Comparison of ENCODE assay signal across 10 mouse cellular contexts in the genomic region with DNA sequence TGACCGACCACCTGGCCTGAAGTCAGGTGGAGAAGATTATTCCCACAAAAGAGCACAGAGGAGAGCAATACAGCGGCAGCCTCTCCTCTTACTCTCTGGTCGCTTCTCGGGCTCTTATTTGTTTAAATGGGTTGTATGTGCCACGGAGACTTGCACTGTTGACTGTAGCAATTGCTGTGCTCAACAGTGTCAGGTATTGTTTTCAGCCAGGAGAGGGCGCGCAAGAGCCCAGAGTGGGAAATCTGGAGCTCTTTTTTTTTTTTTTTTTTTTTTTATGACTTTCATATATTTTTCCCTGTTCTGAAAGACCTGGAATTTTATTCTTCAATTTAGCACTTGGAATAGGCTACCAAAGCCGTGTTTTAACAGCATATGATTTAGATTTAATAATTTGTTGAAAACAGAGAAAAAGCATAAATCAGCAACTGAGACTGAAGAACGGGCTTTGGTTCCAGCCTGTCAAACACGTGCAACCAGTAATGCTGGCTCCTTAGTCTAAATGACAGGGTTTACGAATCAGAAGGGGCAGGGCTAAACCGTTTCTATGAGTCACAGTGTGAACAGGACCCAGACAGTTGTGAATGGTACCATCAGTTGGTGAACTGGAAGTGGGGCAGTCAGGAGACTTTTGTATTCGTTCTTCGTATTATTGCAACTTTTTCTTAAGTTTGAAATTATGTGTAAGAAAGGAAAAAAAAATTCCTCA. TPM values are rescaled to one million over a fixed set of nuclear protein-coding genes. Genes with fewer than 3 reads are reported as not detected.
DNase-seq lines count a peak whose midpoint lies in the region; ATAC-seq and TF ChIP-seq lines count a peak whose summit lies in the region.
"Had no signal": no experiment of that assay in that cellular context is flagged by ENCODE, and none has a peak within 500 bp of the region (broad histone marks: within the 10 kb centered on the region; RNA-seq: fewer than 3 reads in every experiment).

No protein-coding gene starts in this region.

- peaks cover 6% of the 10 kb centered on the region; the same call in 1 of the 2 replicates for H3K27me3 ChIP-seq in kidney, embryonic 15.5 days
- no peaks in the 10 kb centered on the region for H3K27me3 ChIP-seq in E14TG2a.4 (ENCODE audit: insufficient read depth, low read length)

- DNase-seq in kidney, adult 18-20 months: peak; percentile 68
- DNase-seq in adipocyte (ENCODE audit: low spot score): peak; percentile 46
- DNase-seq in embryo, embryonic 11 days: peak; percentile 74
- peak; percentile 89 for DNase-seq in kidney, postnatal 10 days
- peak; percentile 47 to 62 for DNase-seq in urinary bladder, postnatal 36 days (ENCODE audit: low spot score in 2 of 2)

- no peak for ATAC-seq in kidney, embryonic 15.5 days (replicated peaks; ENCODE audit: low FRiP score)
- ATAC-seq in megakaryocyte progenitor cell, adult 5-6 weeks (replicated peaks; ENCODE audit: poor library complexity): peak; percentile 76

- H3K27ac ChIP-seq in kidney, embryonic 15.5 days: no peak overlapping the region
- H3K27ac ChIP-seq: limb, embryonic 15.5 days had no signal

- H3K36me3 ChIP-seq in kidney, embryonic 15.5 days: no peaks in the 10 kb centered on the region
- no peaks in the 10 kb centered on the region for H3K36me3 ChIP-seq in E14TG2a.4 (ENCODE audit: insufficient read depth, low read length)
- H3K36me3 ChIP-seq: limb, embryonic 15.5 days had no signal

- H3K4me2 ChIP-seq in kidney, embryonic 15.5 days: no peak overlapping the region
- H3K4me2 ChIP-seq: limb, embryonic 15.5 days had no signal

- no peaks in the 10 kb centered on the region for H3K9me3 ChIP-seq in kidney, embryonic 15.5 days (replicated peaks)
- no peaks in the 10 kb centered on the region for H3K9me3 ChIP-seq in E14TG2a.4 (ENCODE audit: low read length)
- H3K9me3 ChIP-seq: limb, embryonic 15.5 days had no signal

- no peaks in the 10 kb centered on the region for H3K4me1 ChIP-seq in kidney, embryonic 15.5 days
- peaks cover 34% of the 10 kb centered on the region for H3K4me1 ChIP-seq in E14TG2a.4 (replicated peaks; ENCODE audit: low read depth, low read length)

- no peak overlapping the region for H3K4me3 ChIP-seq in kidney, embryonic 15.5 days (replicated peaks)
- H3K4me3 ChIP-seq in E14TG2a.4 (replicated peaks; ENCODE audit: low read length): no peak overlapping the region
- H3K4me3 ChIP-seq: erythroblast, embryonic 14.5 days; limb, embryonic 15.5 days had no signal

- WGBS in kidney, embryonic 15.5 days: 41% methylated on average over 14 of the region's 14 CpGs

- no peak overlapping the region for H3K9ac ChIP-seq in kidney, embryonic 15.5 days
- H3K9ac ChIP-seq: limb, embryonic 15.5 days had no signal

- peak; percentile 71 for TF ChIP-seq CTCF in E14TG2a.4 (conservative IDR thresholded peaks at IDR 0.05; ENCODE audit: low read length)

RNA-seq across cellular contexts. Expression of a gene that starts 12.0 kb away (rescaled TPM):
- 15.3 and 16.0 TPM in 2 replicates for polyA plus RNA-seq in kidney, embryonic 15.5 days (2015; fragmentation: Nextera tagmentation; extraction: Ambion mirVana)
- 1.7 and 1.8 TPM in 2 replicates for total RNA-seq in megakaryocyte progenitor cell, adult 5-6 weeks (2015)
- total RNA-seq in megakaryocyte progenitor cell, adult 5-6 weeks (2017): 0.33 and 1.8 TPM in 2 replicates
- polyA plus RNA-seq: erythroblast, embryonic 14.5 days had no signal

RNA-seq across cellular contexts. Expression of a gene that starts 15.3 kb away (rescaled TPM):
- 33.9 and 36.0 TPM in 2 replicates for polyA plus RNA-seq in kidney, embryonic 15.5 days (2015; fragmentation: Nextera tagmentation; extraction: Ambion mirVana)
- 44.9 and 48.9 TPM in 2 replicates for total RNA-seq in megakaryocyte progenitor cell, adult 5-6 weeks (2015)
- 23.2 and 25.4 TPM in 2 replicates for total RNA-seq in megakaryocyte progenitor cell, adult 5-6 weeks (2017)
